ENCODE assay signal across 13 mouse cellular contexts in genomic region chr9:54629613-54630261, GRCm38 (mm10). TPM values are rescaled to one million over a fixed set of nuclear protein-coding genes. Genes with fewer than 3 reads are reported as not detected.
DNase-seq lines count a peak whose midpoint lies in the region; TF ChIP-seq lines count a peak whose summit lies in the region.
"Had no signal": no experiment of that assay in that cellular context is flagged by ENCODE, and none has a peak within 500 bp of the region (broad histone marks: within the 10 kb centered on the region; RNA-seq: fewer than 3 reads in every experiment).

No protein-coding gene starts in this region.

- no peaks in the 10 kb centered on the region for H3K27me3 ChIP-seq in kidney, adult 2 months (replicated peaks; ENCODE audit: control insufficient read depth, insufficient read depth, low read length)
- no peaks in the 10 kb centered on the region for H3K27me3 ChIP-seq in MEL (ENCODE audit: control insufficient read depth in 1 of 2, insufficient read depth in 2 of 2, low read length in 2 of 2)
- H3K27me3 ChIP-seq: embryonic facial prominence, embryonic 13.5 days; limb, embryonic 15.5 days had no signal

- H3K36me3 ChIP-seq in kidney, adult 2 months (ENCODE audit: control insufficient read depth, insufficient read depth, low read length) = no peaks in the 10 kb centered on the region
- peaks cover 0 to 4% of the 10 kb centered on the region in 2 experiments; a peak in 2 of 4 replicates for H3K36me3 ChIP-seq in MEL (ENCODE audit: control insufficient read depth in 1 of 2, insufficient read depth in 2 of 2, low read length in 2 of 2)
- H3K36me3 ChIP-seq: embryonic facial prominence, embryonic 13.5 days; limb, embryonic 15.5 days had no signal

- no peak overlapping the region for H3K9ac ChIP-seq in MEL (ENCODE audit: control insufficient read depth, low read depth, low read length, poor library complexity, severe bottlenecking)
- H3K9ac ChIP-seq: embryonic facial prominence, embryonic 13.5 days; limb, embryonic 15.5 days had no signal

- TF ChIP-seq POLR2A in kidney, adult 2 months (IDR thresholded peaks at IDR 0.05; ENCODE audit: low read depth, low read length) = no peak
- no peak for TF ChIP-seq POLR2A in MEL (IDR thresholded peaks at IDR 0.05; ENCODE audit: control insufficient read depth in 1 of 2, insufficient read depth in 1 of 2, low read depth in 1 of 2, low read length in 2 of 2, poor library complexity in 1 of 2)

- no peaks in the 10 kb centered on the region for H3K4me1 ChIP-seq in kidney, adult 2 months (ENCODE audit: control insufficient read depth, insufficient read depth, low read length)
- peaks cover 0 to 9% of the 10 kb centered on the region in 2 experiments; a peak in 2 of 4 replicates for H3K4me1 ChIP-seq in MEL (ENCODE audit: control insufficient read depth in 1 of 2, insufficient read depth in 2 of 2, low read length in 2 of 2)
- H3K4me1 ChIP-seq: limb, embryonic 15.5 days had no signal

- TF ChIP-seq RAD21 in MEL (IDR thresholded peaks at IDR 0.05; ENCODE audit: low read depth, low read length) = no peak

- no peak for DNase-seq in kidney, adult 2 months
- no peak for DNase-seq in kidney, adult 11 months
- DNase-seq in 416B (ENCODE audit: low read depth) (peak; percentile 20), MEL (ENCODE audit: low read depth, low spot score) (no peak)
- DNase-seq in cerebellum, postnatal 10 days = peak; percentile 63 to 67
- no peak for DNase-seq in retina, postnatal 1 day
- no peak for DNase-seq in yolk sac, embryonic 10.5 days (ENCODE audit: low spot score)
- DNase-seq: heart, postnatal 14 days; lung, postnatal 10 days; spleen, adult 18-20 months had no signal

- H3K9me3 ChIP-seq in MEL (replicated peaks; ENCODE audit: insufficient read depth, low read length) = no peaks in the 10 kb centered on the region
- H3K9me3 ChIP-seq: embryonic facial prominence, embryonic 13.5 days; limb, embryonic 15.5 days had no signal

- H3K79me2 ChIP-seq in MEL (ENCODE audit: control insufficient read depth, insufficient read depth, low read length, poor library complexity) = no peaks in the 10 kb centered on the region

- no peak overlapping the region for H3K27ac ChIP-seq in kidney, adult 2 months (ENCODE audit: insufficient read depth, low read depth, low read length)
- no peak overlapping the region for H3K27ac ChIP-seq in MEL (ENCODE audit: control insufficient read depth, low read depth, low read length)
- H3K27ac ChIP-seq: embryonic facial prominence, embryonic 13.5 days; limb, embryonic 15.5 days had no signal

- no peak overlapping the region for H3K4me3 ChIP-seq in kidney, adult 2 months (ENCODE audit: insufficient read depth, low read depth, low read length)
- no peak overlapping the region for H3K4me3 ChIP-seq in MEL (ENCODE audit: control insufficient read depth in 1 of 2, insufficient read depth in 1 of 2, low read depth in 2 of 2, low read length in 2 of 2)
- H3K4me3 ChIP-seq: embryonic facial prominence, embryonic 13.5 days; limb, embryonic 15.5 days had no signal

- TF ChIP-seq CTCF in kidney, adult 2 months (conservative IDR thresholded peaks at IDR 0.05; ENCODE audit: insufficient read depth, insufficient read length, low read depth, low read length) = 0 out of 2 replicates have a peak, but pooled peaks have one; percentile 13
- TF ChIP-seq CTCF in MEL (IDR thresholded peaks at IDR 0.05 in 2 of 3, conservative IDR thresholded peaks at IDR 0.05 in 1 of 3; ENCODE audit: control insufficient read depth in 1 of 3, insufficient read depth in 1 of 3, low read depth in 2 of 3, low read length in 3 of 3, poor library complexity in 1 of 3, severe bottlenecking in 1 of 3) = peak in 1 of 3 experiments; percentile 18; a peak in 1 of 6 replicates

- WGBS in kidney, adult 2 months = 82% methylated on average over 5 of the region's 5 CpGs

- TF ChIP-seq EP300 in MEL (IDR thresholded peaks at IDR 0.05; ENCODE audit: low read depth in 1 of 2, low read length in 2 of 2) = no peak

TF ChIP-seq in MEL, 35 proteins besides CTCF, POLR2A, EP300 and RAD21:
- TF ChIP-seq MYC (IDR thresholded peaks at IDR 0.05; ENCODE audit: low read depth, low read length) (no peak), SMC3 (IDR thresholded peaks at IDR 0.05; ENCODE audit: low read depth, low read length) (0 out of 2 replicates have a peak, but pooled peaks have one; percentile 12)

RNA-seq across cellular contexts. Expression of gene Acsbg1, which starts 31.9 kb away (rescaled TPM):
- polyA plus RNA-seq in kidney, adult 2 months (2012; rRNA removed) = 1.1 and 1.6 TPM in 2 replicates
- total RNA-seq in MEL (2012; rRNA removed) = 8.3 and 11.9 TPM in 2 replicates
- polyA plus RNA-seq in MEL (2012; ENCODE audit: insufficient read depth in 1 of 2, insufficient read length in 2 of 2, low read depth in 1 of 2, low replicate concordance in 2 of 2, missing spikeins in 1 of 2) = 1 to 10 TPM in 1 of 2 experiments, not detected in 1; 8.8 TPM
- total RNA-seq: granulocyte monocyte progenitor cell, adult 5-6 weeks had no signal

RNA-seq across cellular contexts. Expression of gene Idh3a, which starts 43.6 kb away (rescaled TPM):
- polyA plus RNA-seq in kidney, adult 2 months (2012; rRNA removed) = 105 and 122 TPM in 2 replicates
- 160 and 170 TPM in 2 replicates for total RNA-seq in MEL (2012; rRNA removed)
- polyA plus RNA-seq in MEL (2012; ENCODE audit: insufficient read depth in 1 of 2, insufficient read length in 2 of 2, low read depth in 1 of 2, low replicate concordance in 2 of 2, missing spikeins in 1 of 2) = 100 to 1,000 TPM; 205 to 282 TPM

Comparison
In these comparisons a context has a peak if more than half of its experiments do, and no peak if none do; other contexts are left out.
1. DNase-seq: peak in 416B (single experiment) and cerebellum, postnatal 10 days (2 of 2); none in kidney, adult 2 months (single experiment), kidney, adult 11 months (single experiment), MEL (single experiment), retina, postnatal 1 day (single experiment) and yolk sac, embryonic 10.5 days (single experiment).